Mouse (Mus musculus) cerebellum, adult 2 months (tissue): ENCODE data around the gene Rrp9. TPM values are rescaled to one million over a fixed set of nuclear protein-coding genes. Genes with fewer than 3 reads are reported as not detected.

Experiments
- DNase-seq, 2 experiments: peaks; one replicate each; pipeline ENCODE4 v3.0.0; 2021
- H3K27ac ChIP-seq: fragments of 200-500 bp; 2 replicates; pipeline ENCODE4 v1.5.1; 2012; ENCODE audit warnings: low read length, control low read depth, inconsistent platforms; ENCODE audit not compliant: insufficient read depth
- H3K27me3 ChIP-seq: fragments of 200-500 bp; 2 replicates; pipeline ENCODE4 v1.6.1; 2012; ENCODE audit warnings: inconsistent platforms, mild to moderate bottlenecking, low read length, moderate library complexity; ENCODE audit not compliant: control insufficient read depth, insufficient read depth
- H3K4me1 ChIP-seq: fragments of 200-500 bp; 2 replicates; pipeline ENCODE4 v1.6.1; 2011; ENCODE audit warnings: low read length; ENCODE audit not compliant: control insufficient read depth, insufficient read depth
- H3K4me3 ChIP-seq: fragments of 200-500 bp; replicated peaks from 2 replicates; pipeline ENCODE3; 2011; ENCODE audit warnings: mild to moderate bottlenecking, low read depth, low read length, control low read depth; ENCODE audit not compliant: insufficient read depth
- CTCF ChIP-seq: fragments of 200-500 bp; IDR thresholded peaks from 2 replicates; pipeline ENCODE4 v1.5.1; 2011; ENCODE audit warnings: low read depth, mild to moderate bottlenecking, control low read depth, low read length, moderate library complexity, borderline replicate concordance; ENCODE audit not compliant: insufficient read depth
- POLR2A ChIP-seq: fragments of 200-500 bp; IDR thresholded peaks from 2 replicates; pipeline ENCODE4 v1.6.1; 2011; ENCODE audit warnings: low read length, control low read depth, borderline replicate concordance; ENCODE audit not compliant: insufficient read depth
- WGBS: fragments of 180-500 bp; shearing (Covaris S2); methylation state at CpG from one replicate; pipeline ENCODE4 v1.1.7; 2018; 5-methylcytosine and 5-hydroxymethylcytosine counted together
- polyA plus RNA-seq: library from polyadenylated mRNA; depleted of rRNA; stranded (reverse); fragments of >200 nt; gene quantifications from 2 replicates; pipeline ENCODE4 v1.2.3, GENCODE M21; 2012

Gene Rrp9
- polyA plus RNA-seq, 1 experiment = 42.5 TPM

- H3K27ac ChIP-seq = peak within 1 kb of the TSS; percentile 63
- peaks cover 25% of the 10 kb centered on the region for H3K4me1 ChIP-seq
- DNase-seq = peak; percentile 96 to 97
- WGBS = under 1% methylated on average over 24 of the region's 24 CpGs
- TF ChIP-seq POLR2A (peak; percentile 47; the same call in 1 of the 2 replicates), CTCF (peak; percentile 59)
- no peaks in the 10 kb centered on the region for H3K27me3 ChIP-seq
- H3K4me3 ChIP-seq = peak within 1 kb of the TSS; percentile 65
These were observed 28.4 kb upstream of the Rrp9 start, which contains the start of the genes Abhd14b and Abhd14a for GRCm38 (mm10) chr9:106447348-106447747. TSS of gene Abhd14b (plus strand) at chr9:106447459. TSS of gene Abhd14a (minus strand) at chr9:106447678.

GRCm38 (mm10) chr9:106447951-106448350, 27.8 kb upstream of the Rrp9 start:
- no peaks in the 10 kb centered on the region for H3K27me3 ChIP-seq
- H3K27ac ChIP-seq = peak overlapping the region; percentile 49
- DNase-seq = peak in 1 of 2 experiments; percentile 66
- H3K4me3 ChIP-seq = peak overlapping the region; percentile 65
- 21% methylated on average over 9 of the region's 9 CpGs for WGBS
- no peak for TF ChIP-seq POLR2A
- no peak for TF ChIP-seq CTCF
- peaks cover 29% of the 10 kb centered on the region for H3K4me1 ChIP-seq

GRCm38 (mm10) chr9:106448498-106449031, 27.2 kb upstream of the Rrp9 start:
- Histone ChIP-seq H3K27me3 (no peaks in the 10 kb centered on the region), H3K4me3 (peak overlapping the region; percentile 65), H3K4me1 (peaks cover 29% of the 10 kb centered on the region), H3K27ac (peak overlapping the region; percentile 63)
- TF ChIP-seq POLR2A (peak; percentile 86; the same call in 1 of the 2 replicates), CTCF (peak; percentile 81)
- peak; percentile 86 to 89 for DNase-seq
- WGBS = under 1% methylated on average over 23 of the region's 23 CpGs

- TF ChIP-seq POLR2A = no peak
- TF ChIP-seq CTCF = no peak
- Histone ChIP-seq H3K4me1 (peaks cover 32% of the 10 kb centered on the region), H3K27me3 (no peaks in the 10 kb centered on the region), H3K4me3 (no peak overlapping the region), H3K27ac (peak overlapping the region; percentile 46; the same call in 1 of the 2 replicates)
- peak; percentile 52 to 55 for DNase-seq
- 41% methylated on average over 8 of the region's 8 CpGs for WGBS
These were observed 25.8 kb upstream of the Rrp9 start for GRCm38 (mm10) chr9:106449947-106450346.

- peak; percentile 72 to 73 for DNase-seq
- Histone ChIP-seq H3K27me3 (no peaks in the 10 kb centered on the region), H3K4me1 (peaks cover 36% of the 10 kb centered on the region), H3K27ac (peak overlapping the region; percentile 46; the same call in 1 of the 2 replicates), H3K4me3 (no peak overlapping the region)
- 19% methylated on average over 9 of the region's 9 CpGs for WGBS
- no peak for TF ChIP-seq CTCF
- TF ChIP-seq POLR2A = no peak
These were observed 25.1 kb upstream of the Rrp9 start for GRCm38 (mm10) chr9:106450661-106451060.

GRCm38 (mm10) chr9:106451298-106451697, 24.5 kb upstream of the Rrp9 start:
- peaks cover 41% of the 10 kb centered on the region for H3K4me1 ChIP-seq
- no peaks in the 10 kb centered on the region for H3K27me3 ChIP-seq
- H3K27ac ChIP-seq = no peak overlapping the region
- peak; percentile 24 to 30 for DNase-seq
- 72% methylated on average over 11 of the region's 11 CpGs for WGBS
- TF ChIP-seq CTCF (no peak), POLR2A (no peak)
- no peak overlapping the region for H3K4me3 ChIP-seq

- TF ChIP-seq CTCF = no peak
- TF ChIP-seq POLR2A = no peak
- Histone ChIP-seq H3K27ac (no peak overlapping the region), H3K4me1 (peaks cover 47% of the 10 kb centered on the region), H3K4me3 (no peak overlapping the region), H3K27me3 (no peaks in the 10 kb centered on the region)
- WGBS = 58% methylated on average over 2 of the region's 2 CpGs
- no peak for DNase-seq
These were observed 23.9 kb upstream of the Rrp9 start for GRCm38 (mm10) chr9:106451899-106452298.

GRCm38 (mm10) chr9:106452351-106452750, 23.4 kb upstream of the Rrp9 start:
- Histone ChIP-seq H3K27ac (no peak overlapping the region), H3K4me3 (no peak overlapping the region)
- TF ChIP-seq POLR2A = no peak
- no peak for TF ChIP-seq CTCF

More at GRCm38 (mm10) chr9:106452351-106452750, 23.4 kb upstream of the Rrp9 start:
- no peak for DNase-seq
- WGBS = 36% methylated on average over 6 of the region's 6 CpGs
- peaks cover 52% of the 10 kb centered on the region for H3K4me1 ChIP-seq
- no peaks in the 10 kb centered on the region for H3K27me3 ChIP-seq
